Comparison of ENCODE assay signal across 27 mouse cellular contexts in the genomic region with DNA sequence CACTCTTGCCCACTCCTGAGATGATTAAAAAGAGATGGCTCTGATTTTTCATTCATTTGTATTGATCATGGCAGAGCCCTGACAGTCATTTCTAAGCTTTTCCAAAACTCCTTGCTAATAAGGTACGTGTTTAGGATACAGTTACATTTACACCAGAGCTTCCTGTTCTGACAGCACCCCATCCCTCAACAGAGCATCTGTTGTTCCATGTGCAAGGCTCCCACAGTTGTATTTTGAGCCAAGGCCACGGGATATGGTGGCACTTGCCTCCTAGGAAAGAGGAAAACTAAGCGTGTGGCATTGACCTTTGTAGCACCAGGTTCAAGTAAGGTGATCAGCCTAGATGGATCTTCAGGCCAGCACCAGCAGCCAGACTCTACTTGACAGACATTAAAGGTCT.
"Had no signal": no experiment of that assay in that cellular context is flagged by ENCODE, and none has a peak within 500 bp of the region (broad histone marks: within the 10 kb centered on the region; RNA-seq: fewer than 3 reads in every experiment).

No protein-coding gene starts in this region.

- H3K27ac ChIP-seq: heart, adult 2 months; heart, embryonic 13.5 days; heart, embryonic 15.5 days; hindbrain, embryonic 13.5 days; hindbrain, embryonic 15.5 days; hindbrain, postnatal 0 days; kidney, embryonic 15.5 days; kidney, postnatal 0 days; left cerebral cortex, adult 2 months; limb, embryonic 10.5 days; limb, embryonic 12.5 days; liver, embryonic 13.5 days; liver, embryonic 15.5 days had no signal

- H3K9ac ChIP-seq: heart, embryonic 13.5 days; heart, embryonic 15.5 days; hindbrain, embryonic 13.5 days; hindbrain, embryonic 15.5 days; kidney, embryonic 15.5 days; limb, embryonic 12.5 days; liver, embryonic 13.5 days; liver, embryonic 15.5 days; liver, postnatal 0 days had no signal

- DNase-seq: gastrocnemius, postnatal 14 days; gastrocnemius, postnatal 36 days; heart, adult 11 months; heart, adult 2 months; heart, postnatal 14 days; heart, postnatal 36 days; kidney, adult 11 months; kidney, adult 2 months; kidney, adult 9 months; kidney, postnatal 4 days; liver; liver, embryonic 13.5 days; liver, postnatal 0 days had no signal

- H3K4me3 ChIP-seq: heart, adult 2 months; heart, embryonic 13.5 days; heart, embryonic 15.5 days; hindbrain, embryonic 13.5 days; hindbrain, embryonic 15.5 days; kidney, embryonic 15.5 days; left cerebral cortex, adult 2 months; limb, embryonic 10.5 days; limb, embryonic 12.5 days; liver, embryonic 13.5 days; liver, embryonic 15.5 days had no signal

- ATAC-seq: hindbrain, postnatal 0 days; intestine, embryonic 16.5 days; liver, postnatal 0 days had no signal

- H3K36me3 ChIP-seq: heart, embryonic 15.5 days; hindbrain, embryonic 15.5 days; liver, embryonic 13.5 days; liver, embryonic 15.5 days had no signal

- H3K27me3 ChIP-seq: heart, embryonic 13.5 days; heart, embryonic 15.5 days; hindbrain, embryonic 13.5 days; hindbrain, embryonic 15.5 days; kidney, embryonic 15.5 days; limb, embryonic 12.5 days; liver, embryonic 13.5 days; liver, embryonic 15.5 days had no signal

- H3K9me3 ChIP-seq: heart, embryonic 13.5 days; heart, embryonic 15.5 days; hindbrain, embryonic 13.5 days; hindbrain, embryonic 15.5 days; kidney, embryonic 15.5 days; limb, embryonic 10.5 days; limb, embryonic 12.5 days; liver, embryonic 13.5 days; liver, embryonic 15.5 days had no signal

- H3K4me2 ChIP-seq: heart, embryonic 11.5 days; heart, embryonic 13.5 days; heart, embryonic 15.5 days; hindbrain, embryonic 13.5 days; hindbrain, embryonic 15.5 days; kidney, embryonic 15.5 days; limb, embryonic 12.5 days; liver, embryonic 11.5 days; liver, embryonic 13.5 days; liver, embryonic 15.5 days had no signal
